Mouse (Mus musculus) brain, adult 10 weeks (tissue): Measurements from ENCODE around the gene Klhl26. TPM values are rescaled to one million over a fixed set of nuclear protein-coding genes. Genes with fewer than 3 reads are reported as not detected.

ENCODE experiments used
- polyA plus RNA-seq: library from polyadenylated mRNA; stranded (reverse); fragments of 350-450 nt; fragmentation: Illumina TruSeq; extraction: RNeasy Lipid Tissue Mini Kit (QIAGEN cat#74804); gene quantifications from one replicate; pipeline ENCODE4 v1.2.3, GENCODE M21; 2015; ENCODE audit warnings: low read depth, low replicate concordance

Gene Klhl26
- polyA plus RNA-seq: 33.9 TPM

GRCm38 (mm10) chr8:70476333-70477268, at the start of gene Klhl26:
Klhl26 (minus strand) TSS chr8:70476968.

DNA sequence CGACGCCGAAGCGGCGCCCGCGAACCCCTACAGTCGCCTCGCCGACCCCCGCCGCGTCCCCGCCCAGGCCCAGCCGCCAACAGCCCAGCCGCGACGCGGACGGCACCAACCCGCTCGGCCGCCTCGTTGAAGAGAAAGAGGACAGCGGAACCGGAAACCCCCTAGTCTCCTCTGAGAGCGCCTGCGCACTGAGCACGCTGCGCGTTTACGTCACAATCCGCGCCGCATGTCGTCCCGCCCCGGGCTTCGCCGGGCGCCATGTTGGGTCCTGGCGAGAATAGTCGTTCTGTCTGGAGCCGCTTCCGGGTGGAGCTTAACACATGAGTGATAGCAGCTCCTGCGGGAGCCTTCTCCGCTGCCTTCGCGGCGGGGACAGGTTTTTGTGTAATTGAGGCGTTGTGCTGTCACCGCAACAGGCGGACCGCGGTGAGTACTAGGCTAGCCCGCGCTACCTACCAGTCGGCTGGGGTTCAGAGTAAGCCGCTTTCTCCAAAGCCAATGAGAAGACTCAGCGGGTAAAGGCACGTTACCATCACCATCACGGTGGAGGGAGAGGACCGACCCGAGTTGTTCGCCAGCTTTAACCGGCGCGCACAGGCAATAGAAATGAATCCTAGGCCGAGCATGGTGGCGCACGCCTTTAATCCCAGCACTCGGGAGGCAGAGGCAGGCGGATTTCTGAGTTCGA, 33.6 kb upstream of the Klhl26 start, which contains the start of gene Uba52:
Gene Uba52, minus strand, starts transcription at position 574 of the 688 bp plus-strand sequence.

GRCm38 (mm10) chr8:70506328-70507026, 29.7 kb upstream of the Klhl26 start, which contains the start of gene Rex1bd:
Rex1bd (minus strand) TSS chr8:70506752.

GRCm38 (mm10) chr8:70492664-70493640, 16.2 kb upstream of the Klhl26 start, which contains the start of gene Crlf1:
Crlf1 (plus strand) TSS chr8:70493158.

DNA sequence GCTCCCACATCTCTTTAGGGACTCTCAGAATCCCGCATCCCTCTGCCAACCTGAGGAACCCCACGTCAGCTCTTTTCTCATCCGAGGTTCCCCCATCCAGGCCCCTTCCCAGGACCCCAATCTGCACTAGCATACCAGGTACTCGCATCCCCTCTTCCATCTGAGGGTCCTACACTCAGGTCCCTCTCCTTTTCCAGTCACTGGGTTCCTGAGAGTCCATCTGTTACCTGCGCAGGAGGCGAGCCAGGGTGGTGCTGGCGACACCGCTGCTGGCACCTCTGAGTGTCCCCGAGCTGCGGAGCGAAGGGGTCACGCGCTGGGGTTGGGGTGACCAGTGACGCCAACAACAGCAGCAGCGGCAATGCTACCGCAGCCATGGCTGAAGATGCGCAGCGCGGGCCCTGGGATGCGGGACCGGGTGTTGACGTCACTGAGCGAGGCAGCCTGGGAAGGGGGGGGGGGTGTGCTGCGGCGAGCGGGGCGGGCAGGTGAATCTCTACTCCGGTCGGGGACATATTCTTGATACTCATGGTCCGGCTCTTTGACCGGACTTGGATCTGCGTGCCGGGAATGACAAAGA, 10.3 kb upstream of the Klhl26 start, which contains the start of gene Tmem59l:
Gene Tmem59l, minus strand, starts transcription at position 418 of the 580 bp plus-strand sequence.

DNA sequence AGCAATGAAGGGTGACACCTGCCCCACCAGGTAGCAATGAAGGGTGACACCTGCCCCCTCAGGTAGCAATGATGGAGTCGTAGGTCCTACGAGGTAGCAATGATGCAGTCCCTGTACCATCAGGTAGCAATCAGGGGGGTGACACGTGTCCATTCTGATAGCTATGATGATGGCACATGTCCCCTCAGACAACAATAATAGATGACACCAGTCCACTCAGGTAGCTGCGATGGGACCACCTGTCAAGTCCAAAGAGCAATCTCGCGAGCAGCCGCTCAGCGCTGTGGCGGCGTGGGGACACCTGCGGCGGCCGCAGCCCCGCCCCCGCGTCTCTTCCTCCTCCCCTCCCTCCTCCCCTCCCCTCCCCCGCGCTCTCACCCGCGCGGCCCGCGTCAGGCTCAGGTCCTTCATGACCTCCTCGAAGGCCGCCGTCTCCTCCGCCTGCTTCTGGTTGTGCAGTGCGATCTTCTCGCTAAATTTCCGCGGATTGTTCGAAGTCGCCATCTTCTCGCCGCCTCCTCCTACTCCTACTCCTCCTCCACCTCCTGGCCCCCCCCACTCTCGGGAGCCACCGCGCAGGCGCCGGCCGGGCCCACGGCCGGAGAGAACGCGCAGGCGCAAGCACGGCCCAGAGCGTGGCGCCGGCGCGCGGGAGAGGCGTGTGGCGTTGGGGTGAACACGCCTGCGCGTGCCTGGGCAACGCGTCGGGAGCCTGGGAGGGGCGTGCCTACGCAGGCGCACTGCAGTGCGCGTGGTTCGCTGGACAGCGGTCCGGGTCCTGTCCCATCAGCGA, 37.5 kb downstream of the Klhl26 start, which contains the start of gene Crtc1:
Gene Crtc1, minus strand, starts transcription at position 525 of the 793 bp plus-strand sequence.

Other genes with a start within 250 kb of the Klhl26 start
- gene Sugp2, start 242.7 kb downstream of the Klhl26 start, polyA plus RNA-seq: 63.2 TPM
- 41.9 TPM for gene Armc6, start 242.5 kb downstream of the Klhl26 start, polyA plus RNA-seq
- gene Homer3, start 194.1 kb downstream of the Klhl26 start, polyA plus RNA-seq: 20.1 TPM
- 44.8 TPM for gene Ddx49, start 174.5 kb downstream of the Klhl26 start, polyA plus RNA-seq
- gene Cope, start 174.4 kb downstream of the Klhl26 start, polyA plus RNA-seq: 172 TPM
- 65.7 TPM for gene Cers1, start 161.2 kb downstream of the Klhl26 start, polyA plus RNA-seq
- gene Gdf1, start 147.2 kb downstream of the Klhl26 start, polyA plus RNA-seq: 3.5 TPM
- gene Upf1, start 123.7 kb downstream of the Klhl26 start, polyA plus RNA-seq: 29.0 TPM
- 0.18 TPM for gene Comp, start 103.4 kb downstream of the Klhl26 start, polyA plus RNA-seq
- gene Crtc1, start 37.4 kb downstream of the Klhl26 start, polyA plus RNA-seq: 68.4 TPM
- gene Tmem59l, start 10.4 kb upstream of the Klhl26 start, polyA plus RNA-seq: 410 TPM
- 5.2 TPM for gene Crlf1, start 16.2 kb upstream of the Klhl26 start, polyA plus RNA-seq
- 129 TPM for gene Rex1bd, start 29.8 kb upstream of the Klhl26 start, polyA plus RNA-seq
- 1,689 TPM for gene Uba52, start 33.8 kb upstream of the Klhl26 start, polyA plus RNA-seq
- gene Fkbp8, start 50.8 kb upstream of the Klhl26 start, polyA plus RNA-seq: 487 TPM
- gene Kxd1, start 51.0 kb upstream of the Klhl26 start, polyA plus RNA-seq: 57.3 TPM
- gene Ell, start 62.5 kb upstream of the Klhl26 start, polyA plus RNA-seq: 12.0 TPM
- gene Isyna1, start 117.4 kb upstream of the Klhl26 start, polyA plus RNA-seq: 38.2 TPM
- gene Ssbp4, start 131.9 kb upstream of the Klhl26 start, polyA plus RNA-seq: 179 TPM
- 0.85 TPM for gene Lrrc25, start 139.2 kb upstream of the Klhl26 start, polyA plus RNA-seq
- gene Gdf15, start 155.5 kb upstream of the Klhl26 start, polyA plus RNA-seq: not detected
- 14.7 TPM for gene Pgpep1, start 183.4 kb upstream of the Klhl26 start, polyA plus RNA-seq
- gene Lsm4, start 196.3 kb upstream of the Klhl26 start, polyA plus RNA-seq: 72.2 TPM
- 82.5 TPM for gene Jund, start 222.0 kb upstream of the Klhl26 start, polyA plus RNA-seq
- gene Iqcn, start 226.5 kb upstream of the Klhl26 start, polyA plus RNA-seq: 0.09 TPM
- gene Gm3336, start 241.6 kb upstream of the Klhl26 start, polyA plus RNA-seq: not detected
- gene Pde4c, start 246.8 kb upstream of the Klhl26 start, polyA plus RNA-seq: 2.8 TPM